Mouse (Mus musculus) adrenal gland, postnatal 4 days (tissue): ENCODE results near the gene Zcchc17. TPM values are rescaled to one million over a fixed set of nuclear protein-coding genes. Genes with fewer than 3 reads are reported as not detected.

Experiments
- DNase-seq, 2 experiments: peaks; one replicate each; pipeline ENCODE4 v3.0.0; 2021 to 2022; ENCODE audit warnings: low spot score in 2 of 2, mixed read lengths in 2 of 2
- total RNA-seq, 2 experiments: library from RNA; stranded (reverse); gene quantifications; 2 replicates each; pipeline ENCODE4 v1.2.3; 2021

The Zcchc17 gene
- total RNA-seq, 2 experiments from 2014 or later, result 32.3 to 34.9 TPM

DNA sequence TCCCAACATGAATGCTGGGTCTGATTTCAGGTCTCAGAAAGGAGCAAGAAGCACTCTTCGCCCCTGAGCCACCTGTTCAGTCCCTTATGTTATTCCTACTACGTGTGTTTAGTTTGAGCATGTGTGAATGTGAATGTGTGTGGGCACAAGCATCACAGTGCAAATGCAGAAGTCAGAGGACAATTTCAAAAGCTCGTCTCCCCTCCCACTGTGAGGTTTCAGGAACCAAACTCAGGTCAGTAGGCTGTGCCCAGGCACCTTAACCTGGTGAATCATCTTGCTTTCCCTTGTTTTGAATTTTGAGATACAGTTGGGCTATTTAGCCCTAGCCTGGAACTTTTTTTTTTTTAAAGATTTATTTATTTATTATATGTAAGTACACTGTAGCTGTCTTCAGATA is 69.9 kb downstream of the Zcchc17 start:
- DNase-seq, result no peak

DNA sequence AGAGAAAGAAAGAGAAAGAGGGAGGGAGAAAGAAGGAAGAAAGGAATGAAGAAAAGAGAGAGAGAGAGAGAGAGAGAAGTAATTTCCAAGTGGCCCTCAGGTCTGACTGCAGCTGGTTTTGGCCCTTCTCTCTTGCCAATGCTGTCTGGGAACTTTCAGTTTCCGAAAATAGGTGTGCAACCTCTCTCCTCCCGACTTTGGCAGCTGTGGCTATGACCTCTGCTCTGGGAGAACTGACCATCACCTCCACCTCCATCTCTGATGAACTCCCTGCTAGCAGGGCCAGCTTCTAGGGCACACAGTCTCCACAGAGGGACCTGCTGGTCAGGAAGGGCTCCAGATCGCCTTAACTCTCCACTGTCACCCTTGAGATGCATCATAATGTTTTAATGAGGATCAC is 73.2 kb downstream of the Zcchc17 start:
- DNase-seq, result no peak

DNA sequence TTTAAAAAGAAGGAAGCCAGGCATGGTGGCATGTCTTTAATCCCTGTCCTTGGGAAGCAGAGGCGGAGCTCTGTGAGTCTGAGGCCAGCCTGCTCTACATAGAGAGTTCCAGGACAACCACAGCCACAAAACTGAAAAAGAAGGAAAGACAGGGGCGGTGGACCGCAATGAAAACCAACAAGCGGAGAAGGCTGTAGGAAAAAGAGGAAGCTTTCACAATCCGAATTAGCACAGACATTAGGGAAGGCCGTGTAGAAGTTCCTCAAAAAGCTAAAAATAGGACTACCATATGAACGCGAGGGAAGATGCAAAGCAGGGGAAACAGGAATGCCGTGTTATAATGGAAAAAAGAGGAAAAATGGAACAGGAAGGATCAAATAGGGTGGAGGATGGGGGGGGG is 75.9 kb downstream of the Zcchc17 start:
- no peak for DNase-seq

DNA sequence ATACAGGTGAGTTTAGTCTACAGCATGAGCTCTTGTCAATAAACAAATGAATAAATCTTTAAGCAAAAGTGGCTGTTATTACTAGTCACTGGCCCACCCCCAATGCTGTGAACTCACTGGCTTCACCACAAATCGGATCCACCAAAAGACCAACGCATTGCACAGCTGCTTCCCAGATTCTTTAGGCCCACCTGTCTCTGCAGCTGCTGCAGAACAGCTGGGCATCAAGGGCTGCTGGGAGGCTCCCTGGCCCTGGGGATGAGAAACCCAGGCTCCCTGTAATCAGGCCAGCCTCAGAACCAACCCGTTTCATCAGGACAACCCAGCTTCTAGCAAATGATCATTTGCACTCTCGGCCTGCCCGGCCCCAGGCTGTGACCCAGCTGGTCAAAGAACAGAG is 76.9 kb downstream of the Zcchc17 start:
- no peak for DNase-seq

DNA sequence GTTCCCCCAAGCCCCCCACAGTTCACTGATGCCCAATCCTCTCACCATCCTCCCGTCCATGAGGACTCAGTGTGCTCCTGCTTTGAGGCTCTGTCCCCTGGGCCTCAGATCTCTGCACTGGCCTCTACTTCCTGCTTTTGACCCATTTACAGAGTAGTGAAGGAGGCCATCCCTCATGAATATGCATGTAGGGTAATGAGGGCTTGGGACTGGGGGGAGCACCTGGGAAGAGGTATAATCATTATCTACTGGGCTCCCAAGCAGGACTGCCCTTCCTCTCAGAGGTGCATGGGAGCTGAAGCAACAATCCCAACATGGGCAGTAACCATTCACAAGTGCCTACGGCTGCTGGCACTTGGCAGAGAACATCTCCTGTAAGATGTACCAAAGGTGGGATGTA is 80.6 kb downstream of the Zcchc17 start, which contains the start of gene Serinc2:
TSS of gene Serinc2 (minus strand) at position 101 of the 400 bp plus-strand sequence.
- no peak for DNase-seq

DNA sequence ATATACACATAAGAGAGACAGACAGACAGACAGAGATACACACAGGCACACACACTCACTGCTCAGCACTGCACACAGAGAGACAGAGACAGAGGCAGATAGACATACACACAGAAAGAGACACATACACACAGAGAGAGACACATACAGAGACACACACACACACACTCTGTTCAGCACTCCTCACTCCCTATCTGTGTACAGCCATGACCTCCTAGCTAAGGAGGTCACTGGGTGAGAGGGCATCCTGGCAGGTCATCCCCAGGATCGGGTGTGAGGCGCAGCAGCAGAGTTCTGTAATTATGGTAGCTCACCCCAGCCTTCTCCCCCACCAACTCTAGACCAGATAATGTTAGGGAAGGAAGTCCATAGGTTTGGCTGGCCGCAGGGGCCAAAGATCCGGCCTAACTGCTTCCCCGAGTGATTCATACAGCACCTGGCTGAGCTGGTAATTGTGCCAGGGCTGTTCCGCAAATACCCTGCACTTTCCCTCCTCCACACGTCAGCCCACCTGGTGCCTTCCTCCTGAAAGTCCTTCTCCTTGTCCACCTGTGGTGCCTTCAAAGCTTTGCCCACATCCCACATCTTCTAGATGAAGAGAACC is 83.1 kb downstream of the Zcchc17 start:
- no peak for DNase-seq

DNA sequence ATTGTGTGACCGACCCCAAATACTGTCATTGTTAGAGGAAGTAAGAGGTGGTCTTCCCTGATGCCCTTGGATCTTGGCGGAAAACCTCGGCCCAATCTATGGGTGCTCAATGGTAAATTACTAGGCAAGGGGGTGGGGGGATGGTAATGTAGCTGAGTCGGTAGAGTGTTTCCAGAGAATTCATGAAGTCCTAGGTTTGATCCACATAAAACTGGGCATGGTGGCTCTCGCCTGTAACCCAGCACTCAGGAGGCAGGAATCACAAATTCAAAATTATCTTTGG is 84.0 kb downstream of the Zcchc17 start:
- no peak for DNase-seq

DNA sequence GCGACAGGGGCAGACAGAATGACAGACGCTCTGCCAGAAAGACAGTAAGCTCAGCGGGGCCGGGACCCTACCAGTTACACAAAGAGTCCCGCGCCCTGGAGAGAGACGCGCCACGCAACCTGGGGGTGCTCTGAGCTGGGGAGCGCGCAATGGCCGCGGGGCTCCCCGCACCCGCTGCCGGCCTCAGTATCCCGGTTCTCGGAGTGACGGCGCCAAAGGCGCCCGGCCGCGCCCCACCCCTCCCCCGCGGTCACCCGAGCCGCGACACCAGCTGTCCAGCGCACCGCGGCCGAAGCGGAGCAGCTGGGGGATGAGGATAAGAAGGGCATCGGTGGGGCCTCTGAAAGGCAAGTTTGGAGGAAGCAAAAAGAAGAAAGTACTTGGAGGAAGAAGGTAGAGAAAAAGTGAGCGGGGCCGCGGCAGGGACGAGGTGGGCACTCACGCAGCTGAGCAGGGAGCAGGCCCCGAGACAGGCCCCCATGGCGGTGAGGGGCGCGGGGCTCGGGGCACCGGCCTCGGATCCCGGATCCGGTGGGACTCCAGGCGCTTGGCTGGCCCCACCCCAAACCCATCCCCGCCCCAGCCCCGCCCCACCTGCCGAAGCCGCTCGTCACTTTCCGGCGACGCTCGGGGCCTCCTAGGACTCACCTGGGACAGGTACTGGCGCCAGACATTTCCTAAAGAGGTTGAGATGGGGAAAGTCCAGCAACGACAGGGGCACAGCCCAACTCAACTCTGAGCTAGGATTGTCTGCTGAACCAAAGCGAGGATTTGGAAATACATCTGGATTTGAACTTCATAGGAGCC is 84.5 kb downstream of the Zcchc17 start:
- no peak for DNase-seq

DNA sequence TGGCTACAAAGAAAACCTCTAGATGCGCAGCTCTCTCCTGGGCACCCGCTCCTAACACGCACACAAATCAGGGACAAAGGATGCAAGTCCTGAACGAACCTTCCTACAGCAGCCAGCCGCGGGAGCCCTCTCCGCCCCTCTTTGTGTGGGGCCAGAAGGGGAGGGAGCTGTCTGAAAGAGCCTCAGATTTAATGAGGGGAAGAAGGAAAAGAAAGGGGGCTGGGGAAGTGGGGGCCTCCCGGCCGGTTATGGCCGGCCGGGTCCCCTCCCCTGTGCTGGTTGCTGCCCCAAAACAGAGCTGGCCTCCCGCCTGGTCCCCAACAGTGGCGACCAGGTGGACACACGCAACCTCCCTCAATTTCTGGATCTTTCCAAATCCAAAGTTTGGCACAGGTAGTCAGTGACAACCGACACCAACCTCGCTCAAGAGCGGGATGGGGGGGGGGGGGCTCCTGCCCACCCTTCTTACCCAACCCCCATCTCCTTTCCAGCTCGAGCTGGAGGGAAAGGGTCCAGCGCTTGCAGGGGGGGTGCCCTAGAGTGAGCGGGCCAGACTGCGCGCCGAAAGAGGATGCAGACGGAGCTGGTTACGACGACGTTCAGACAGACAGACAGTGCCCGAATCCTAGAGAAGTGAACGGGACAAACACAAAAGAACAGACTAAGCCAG is 85.3 kb downstream of the Zcchc17 start:
- DNase-seq, result no peak

DNA sequence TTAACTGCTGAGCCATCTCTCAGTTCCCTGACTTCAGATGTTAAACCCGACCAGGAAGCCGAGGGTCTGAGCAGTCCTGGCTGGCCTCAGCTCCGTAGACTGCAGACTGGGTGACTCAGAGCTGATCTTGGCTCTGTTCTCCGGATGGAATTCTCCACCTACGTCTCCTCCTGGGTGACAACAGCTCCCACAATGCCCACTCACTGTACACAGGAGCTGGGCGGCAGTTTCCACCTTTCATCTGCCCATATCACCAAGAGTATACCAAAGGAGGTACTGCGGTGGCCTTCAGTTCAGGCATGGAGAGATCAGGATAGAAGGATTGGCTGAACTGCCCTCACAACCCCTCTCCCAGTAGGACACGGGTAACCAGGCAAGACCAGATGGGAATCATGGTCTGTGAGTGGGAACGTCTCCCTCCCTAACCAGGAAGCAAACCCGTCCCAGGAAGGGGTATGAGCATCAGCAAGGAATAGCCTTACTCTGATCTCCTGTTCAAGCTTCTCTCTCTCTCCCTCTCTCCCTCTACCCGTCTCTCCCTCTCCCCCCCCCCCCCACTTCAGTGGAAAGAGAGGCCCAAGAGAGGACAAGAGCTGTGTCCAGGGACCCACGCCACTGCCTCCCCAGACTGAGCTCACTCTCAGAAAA is 85.9 kb downstream of the Zcchc17 start:
- no peak for DNase-seq

DNA sequence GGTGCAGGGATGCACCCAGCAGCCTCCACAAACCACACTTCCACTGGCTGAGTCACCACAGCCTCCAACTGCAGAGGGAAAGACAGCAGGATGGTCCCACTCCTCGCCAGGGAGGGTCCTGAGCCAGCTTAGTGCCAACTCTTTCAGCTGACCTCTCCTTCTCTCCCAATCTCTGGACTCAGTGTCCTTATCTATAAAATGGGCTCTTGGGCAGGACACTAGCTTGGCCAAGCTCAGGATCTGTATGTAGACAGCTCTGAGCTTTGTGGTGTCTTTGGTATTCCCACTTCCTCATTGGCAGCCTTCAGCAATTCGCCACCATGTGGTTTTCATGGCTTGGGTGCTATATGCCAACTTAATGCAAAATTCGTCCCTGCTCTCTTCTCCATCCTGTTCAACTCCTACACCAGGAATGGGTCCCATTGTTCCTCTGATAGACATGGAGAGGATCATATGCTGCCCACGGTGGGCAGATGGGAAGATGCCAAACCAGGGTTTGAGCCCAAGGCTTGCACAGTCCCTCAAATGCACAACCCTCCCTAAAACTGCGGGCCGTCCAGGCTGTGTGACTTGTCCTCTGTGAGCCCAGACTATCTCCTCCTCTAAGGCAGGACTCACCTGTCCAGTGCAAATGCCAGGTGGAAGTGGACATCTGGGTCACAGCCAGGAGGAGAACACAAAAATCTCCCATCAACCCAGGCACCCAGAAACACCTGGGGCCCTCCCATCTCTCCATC is 89.0 kb downstream of the Zcchc17 start:
- no peak for DNase-seq

DNA sequence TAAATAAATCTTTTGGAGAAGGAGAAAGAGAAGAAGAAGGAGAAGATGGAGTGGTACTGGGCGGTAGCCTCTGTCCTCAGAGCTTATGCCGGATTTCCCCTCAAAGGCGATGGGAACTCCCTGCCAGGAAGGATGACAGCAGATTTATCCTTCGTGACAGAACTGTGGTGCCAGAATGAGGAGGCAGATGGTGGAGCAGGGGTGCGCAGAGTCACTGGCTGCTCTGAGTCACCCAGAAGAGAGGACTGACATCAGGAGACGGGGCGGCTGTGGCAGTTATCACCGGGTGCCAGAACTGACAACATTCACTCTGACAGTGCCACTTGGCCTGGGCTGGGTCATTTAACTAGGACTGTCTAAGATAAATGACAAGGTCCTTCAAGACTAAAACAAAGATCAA is 89.7 kb downstream of the Zcchc17 start:
- no peak for DNase-seq

DNA sequence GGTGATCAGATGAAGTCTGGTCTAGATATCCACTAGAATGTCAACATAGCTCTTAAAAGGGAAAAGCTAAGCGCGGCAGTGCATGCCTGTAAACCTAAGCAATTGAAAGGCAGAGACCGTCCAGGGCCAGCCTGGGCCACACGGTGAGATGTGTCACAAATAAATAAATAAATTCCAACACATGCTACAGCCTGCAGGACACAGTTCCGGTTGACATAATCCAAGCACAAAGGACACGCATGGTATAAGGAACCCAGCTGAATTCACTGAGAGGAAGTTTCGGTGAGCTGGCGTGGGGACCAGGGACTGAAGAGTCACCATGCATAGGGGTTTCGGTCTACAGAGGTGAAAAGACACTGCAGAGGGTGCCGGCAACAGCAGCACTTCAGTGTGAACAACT is 91.0 kb downstream of the Zcchc17 start:
- no peak for DNase-seq

DNA sequence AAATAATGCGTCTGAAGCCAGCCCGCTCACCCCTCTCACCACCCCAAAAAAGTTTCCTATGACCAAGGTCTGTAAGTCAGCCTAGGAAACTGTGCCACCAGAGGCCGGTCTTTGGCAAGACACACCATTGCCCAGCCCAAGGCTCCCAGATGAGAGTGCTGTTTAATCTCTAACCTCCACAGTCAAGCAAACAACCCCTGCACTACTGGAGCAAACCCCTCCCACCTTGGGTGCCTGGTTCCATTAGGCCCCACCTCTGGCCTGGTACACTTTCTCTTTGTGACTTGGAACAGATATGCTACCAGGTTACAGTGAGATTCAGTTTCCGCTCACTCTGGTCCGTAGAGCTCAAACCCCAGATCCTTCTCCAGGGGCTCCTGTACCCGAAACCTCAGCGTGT is 92.7 kb downstream of the Zcchc17 start:
- no peak for DNase-seq

DNA sequence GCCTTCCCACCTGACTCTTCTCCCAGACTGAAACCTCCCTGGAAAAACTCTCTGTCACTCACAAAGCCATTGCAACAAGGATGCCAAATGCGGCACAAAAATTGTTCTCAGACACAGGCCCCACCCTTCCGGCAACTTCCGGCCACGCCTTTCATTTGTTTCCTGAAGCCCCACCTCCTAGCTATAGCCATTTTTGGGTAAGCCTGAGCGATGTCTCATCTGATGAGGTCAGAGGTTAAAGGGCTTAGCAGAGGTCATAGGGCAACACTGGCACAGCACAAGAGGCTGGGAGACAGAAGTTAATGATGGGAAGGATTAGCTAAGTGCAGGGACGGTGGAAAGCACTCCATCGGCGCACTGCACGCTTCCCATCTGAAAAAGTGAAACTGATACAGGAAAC is 93.1 kb downstream of the Zcchc17 start:
- DNase-seq, result no peak

Other genes starting within 250 kb of the Zcchc17 start
- gene Hcrtr1, start 220.6 kb downstream of the Zcchc17 start, total RNA-seq, result 1 to 10 TPM; 1.2 to 1.8 TPM
- gene Tinagl1, start 184.8 kb downstream of the Zcchc17 start, total RNA-seq, result 10 to 100 TPM; 70.0 to 74.0 TPM
- not detected for gene Gm853, start 137.5 kb downstream of the Zcchc17 start, total RNA-seq
- gene Serinc2, start 80.7 kb downstream of the Zcchc17 start, total RNA-seq, result 1 to 10 TPM; 2.5 to 4.2 TPM
- 10 to 100 TPM; 27.0 to 37.9 TPM for gene Fabp3, start 51.3 kb downstream of the Zcchc17 start, total RNA-seq
- not detected for gene Gm10570, start 51.3 kb downstream of the Zcchc17 start, total RNA-seq
- gene Snrnp40, start 189 bp upstream of the Zcchc17 start, total RNA-seq, result 10 to 100 TPM; 56.5 to 61.0 TPM
- 10 to 100 TPM in 1 of 2 experiments, 1 to 10 TPM in 1; 7.8 to 13.1 TPM for gene Nkain1, start 214.2 kb upstream of the Zcchc17 start, total RNA-seq